Mouse (Mus musculus) gastrocnemius, postnatal 4 days (tissue): ENCODE data around the gene Lmo4. TPM values are rescaled to one million over a fixed set of nuclear protein-coding genes. Genes with fewer than 3 reads are reported as not detected.

ENCODE experiments used
- DNase-seq, 2 experiments: peaks; one replicate each; pipeline ENCODE4 v3.0.0; 2021 to 2022; ENCODE audit warnings: low spot score in 2 of 2, mixed read lengths in 2 of 2
- total RNA-seq, 2 experiments: library from RNA; stranded (reverse); gene quantifications; 2 replicates each; pipeline ENCODE4 v1.2.3; 2021

The Lmo4 gene
- total RNA-seq, 2 experiments from 2014 or later, result 29.2 to 31.3 TPM

DNA sequence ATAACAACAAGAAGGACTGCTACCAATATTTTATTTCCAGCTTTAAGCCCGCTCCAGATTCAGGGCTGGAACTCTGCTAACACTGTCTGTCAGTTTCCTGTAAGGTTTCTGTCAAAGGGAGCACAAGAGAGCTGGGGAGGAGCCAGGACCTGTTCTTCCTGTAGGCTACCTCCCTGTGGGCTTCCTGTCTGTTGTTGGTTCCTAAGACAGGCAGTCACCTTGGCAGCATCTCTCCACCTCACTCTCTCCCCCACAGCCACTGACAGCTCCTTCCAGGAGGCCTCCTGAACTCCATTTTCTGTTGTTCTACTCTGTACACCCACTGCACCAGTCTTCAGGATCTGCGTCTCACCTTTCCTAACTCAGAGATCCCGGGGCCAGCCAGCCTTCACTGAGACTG is 49.3 kb downstream of the Lmo4 start:
- no peak for DNase-seq

DNA sequence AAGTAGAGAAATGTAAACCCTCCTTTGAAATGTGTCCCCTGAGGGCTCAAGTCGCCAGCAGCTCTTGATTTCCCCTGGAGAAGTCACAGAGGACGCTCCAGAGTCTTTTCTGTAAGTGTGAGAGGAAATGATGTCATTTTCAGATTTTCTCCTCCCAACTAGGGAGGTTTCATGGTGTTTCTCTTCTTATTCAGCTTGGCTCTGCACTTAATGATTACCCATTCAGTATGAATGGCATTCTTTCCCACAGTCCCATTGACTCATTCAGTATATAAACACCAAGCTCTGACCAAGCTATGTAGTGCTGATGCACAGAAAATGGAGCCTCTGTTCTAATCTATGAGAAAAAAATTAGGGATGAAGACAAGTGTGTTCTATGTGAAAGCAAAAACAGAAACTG is 51.6 kb downstream of the Lmo4 start:
- no peak for DNase-seq

DNA sequence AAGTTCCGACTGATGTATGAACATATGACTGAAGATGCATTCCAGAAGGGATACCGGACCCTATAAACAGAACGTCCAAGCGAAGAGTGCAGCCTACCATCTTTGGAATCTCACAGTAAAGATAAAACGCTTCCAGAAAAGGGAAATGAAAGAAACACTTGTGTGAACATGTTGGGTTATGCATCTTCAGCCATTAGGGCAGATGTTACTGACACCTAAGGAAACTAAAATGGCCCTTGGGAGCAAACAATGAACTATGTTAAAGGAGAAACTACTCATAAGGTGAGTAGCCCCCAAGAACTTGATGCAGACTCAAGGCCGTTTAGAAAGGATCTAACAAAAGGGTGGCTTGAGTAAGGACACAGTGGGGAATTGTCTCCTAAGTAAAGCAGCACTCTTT is 54.0 kb downstream of the Lmo4 start:
- no peak for DNase-seq

DNA sequence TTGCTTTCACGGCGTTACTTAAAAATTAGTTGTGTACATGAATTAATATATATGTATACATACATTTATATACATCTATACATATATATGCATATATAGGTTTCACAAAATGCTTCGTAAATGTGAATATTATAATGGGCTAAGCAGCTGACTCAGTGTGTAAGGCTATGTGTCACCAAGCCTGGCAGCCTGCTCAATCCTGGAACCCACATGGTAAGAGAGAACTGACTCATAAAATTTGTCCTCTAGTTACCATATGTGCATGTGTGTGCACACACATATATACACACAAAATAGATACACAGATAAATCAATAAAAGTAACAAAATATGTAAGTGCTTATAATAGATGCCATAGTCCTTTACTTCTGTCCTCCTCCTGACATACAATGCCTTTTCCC is 56.8 kb downstream of the Lmo4 start:
- no peak for DNase-seq

DNA sequence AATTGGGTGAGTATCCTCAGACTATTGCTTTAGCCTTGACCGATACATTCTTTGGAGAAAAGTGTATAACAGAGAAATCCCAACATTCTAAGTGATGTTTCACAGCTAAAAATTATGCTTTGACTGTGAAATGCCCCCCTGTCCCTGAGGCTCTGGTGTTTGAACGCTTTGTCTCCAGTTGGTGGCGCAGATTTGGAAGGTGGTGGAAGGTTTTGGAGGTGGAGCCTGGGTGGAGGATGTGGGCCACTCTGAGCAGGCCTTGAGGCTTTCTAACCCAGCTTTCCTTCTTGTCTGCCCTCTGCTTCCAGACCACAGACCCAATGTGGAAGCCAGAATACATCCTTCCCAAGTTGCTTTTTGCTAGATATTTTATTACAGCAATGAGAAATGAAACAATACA is 57.8 kb downstream of the Lmo4 start:
- DNase-seq, result no peak

DNA sequence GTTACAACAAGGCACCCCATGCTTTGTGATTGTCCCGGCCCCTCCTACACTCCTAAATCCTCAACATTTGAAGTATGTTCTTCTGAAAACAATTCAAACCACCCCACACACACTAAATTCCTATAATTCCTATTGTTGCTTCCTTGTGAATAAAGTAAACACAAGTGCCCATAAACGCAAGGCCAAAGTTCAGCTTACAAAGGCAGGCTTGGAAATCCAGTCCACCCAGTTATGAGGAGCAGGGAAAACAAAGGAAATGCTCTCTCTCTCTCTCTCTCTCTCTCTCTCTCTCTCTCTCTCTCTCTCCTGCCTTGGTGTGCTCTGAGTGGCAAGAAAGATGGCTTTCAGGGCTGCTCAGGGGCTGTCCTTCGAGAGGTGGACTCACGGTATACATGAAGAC is 61.0 kb downstream of the Lmo4 start:
- DNase-seq, result no peak

DNA sequence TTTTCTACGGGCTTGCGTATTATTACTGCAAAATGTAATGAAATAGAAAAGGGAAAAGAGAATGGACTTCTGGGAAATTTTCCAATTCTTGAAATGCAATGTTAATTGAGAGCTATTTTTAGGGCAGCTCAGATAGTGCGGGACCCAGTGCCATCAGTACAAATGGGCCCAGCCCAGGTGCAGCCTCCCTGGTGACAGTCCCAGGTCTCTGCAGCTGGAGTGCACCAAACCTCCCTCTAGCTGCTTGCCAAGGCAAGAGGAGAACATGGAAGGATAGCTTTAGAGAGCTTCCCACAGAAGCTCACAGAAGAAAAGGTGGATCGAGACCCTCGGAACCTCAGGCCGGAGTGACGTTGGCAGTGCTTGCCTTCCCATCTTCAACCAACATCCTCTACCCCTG is 62.1 kb downstream of the Lmo4 start:
- no peak for DNase-seq

DNA sequence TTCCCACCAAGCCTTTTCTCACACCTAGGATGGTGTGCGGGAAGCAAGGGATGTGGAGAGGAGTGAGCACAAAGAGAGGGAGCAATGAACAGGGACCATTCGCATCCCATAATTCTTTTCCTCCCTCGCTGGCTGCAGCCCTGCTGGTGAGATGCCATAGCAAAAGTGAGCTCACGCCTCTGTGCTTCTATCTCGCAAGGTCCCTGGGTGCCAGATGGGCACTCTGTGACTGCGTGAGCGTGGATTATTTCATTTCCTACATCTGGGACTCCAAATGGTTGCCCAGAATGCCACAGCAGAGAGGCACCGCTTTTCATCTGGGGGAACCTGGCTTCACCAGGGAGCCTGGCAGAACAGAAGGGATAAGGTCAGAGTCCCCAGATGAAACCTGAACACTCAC is 63.2 kb downstream of the Lmo4 start:
- no peak for DNase-seq

DNA sequence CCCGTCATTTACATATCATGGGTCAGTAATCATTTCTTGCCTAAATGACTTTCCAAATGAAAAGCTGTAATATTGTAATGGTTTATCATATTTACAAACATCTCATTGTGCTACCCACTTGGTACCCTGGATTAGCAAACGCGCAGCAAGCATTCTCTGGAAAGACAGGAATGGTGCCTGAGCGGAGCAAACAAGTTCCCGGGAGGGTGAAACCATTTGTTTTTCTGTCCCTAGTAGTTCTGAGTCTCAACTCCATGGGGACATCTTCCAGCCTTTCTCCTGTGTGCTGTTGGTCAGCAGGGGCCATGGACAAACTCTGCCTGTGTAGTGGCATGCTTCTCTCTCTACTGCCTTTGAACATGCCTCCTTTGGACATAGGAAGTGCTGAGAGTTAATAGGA is 64.2 kb downstream of the Lmo4 start:
- no peak for DNase-seq

DNA sequence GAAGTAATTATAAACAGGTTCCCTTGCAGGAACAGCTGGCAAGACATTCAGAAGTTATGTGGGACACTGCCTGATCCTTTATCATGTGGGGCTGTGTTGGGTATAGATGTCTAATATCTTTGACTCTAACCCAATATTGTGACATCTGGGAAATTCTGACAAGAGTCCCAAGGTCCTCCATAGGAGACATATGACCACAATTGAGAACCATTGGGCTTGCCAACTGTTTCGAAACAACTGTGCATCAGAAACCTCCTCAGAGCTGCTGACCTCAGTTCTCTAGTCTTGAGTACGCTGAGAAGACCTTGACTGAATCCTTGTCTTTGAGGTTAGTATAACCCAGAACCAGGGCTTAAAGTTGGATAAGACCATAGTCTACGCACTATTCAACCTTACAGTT is 66.4 kb downstream of the Lmo4 start:
- DNase-seq, result no peak
